Mouse (Mus musculus): ENCODE results near the gene Nrarp.

The Nrarp gene

GRCm38 (mm10) chr2:25174866-25175689 lies 5.5 kb upstream of the Nrarp start:
- DNase-seq (ENCODE audit: low read depth): no peak

- DNase-seq (ENCODE audit: low read depth): no peak
These were observed 4.9 kb upstream of the Nrarp start for GRCm38 (mm10) chr2:25175690-25176078.

GRCm38 (mm10) chr2:25176573-25176972 lies 4.0 kb upstream of the Nrarp start:
- no peak for DNase-seq (ENCODE audit: low read depth)

GRCm38 (mm10) chr2:25177076-25177475 lies 3.5 kb upstream of the Nrarp start:
- DNase-seq (ENCODE audit: low read depth): no peak

GRCm38 (mm10) chr2:25177685-25178084 lies 2.9 kb upstream of the Nrarp start:
- no peak for DNase-seq (ENCODE audit: low read depth)

- no peak for DNase-seq (ENCODE audit: low read depth)
These were observed 2.1 kb upstream of the Nrarp start for GRCm38 (mm10) chr2:25178285-25178972.

GRCm38 (mm10) chr2:25179566-25180217 lies 866 bp upstream of the Nrarp start:
- DNase-seq (ENCODE audit: low read depth): no peak

- peak; percentile 41 for DNase-seq (ENCODE audit: low read depth)
These were observed 674 bp downstream of the Nrarp start for GRCm38 (mm10) chr2:25180973-25181890.

- no peak for DNase-seq (ENCODE audit: low read depth)
These were observed 1.4 kb downstream of the Nrarp start for GRCm38 (mm10) chr2:25181891-25182397.

- no peak for DNase-seq (ENCODE audit: low read depth)
These were observed 2.1 kb downstream of the Nrarp start for GRCm38 (mm10) chr2:25182664-25183063.

- no peak for DNase-seq (ENCODE audit: low read depth)
These were observed 2.8 kb downstream of the Nrarp start for GRCm38 (mm10) chr2:25183336-25183735.

- no peak for DNase-seq (ENCODE audit: low read depth)
These were observed 3.9 kb downstream of the Nrarp start for GRCm38 (mm10) chr2:25184496-25184895.

- no peak for DNase-seq (ENCODE audit: low read depth)
These were observed 5.3 kb downstream of the Nrarp start for GRCm38 (mm10) chr2:25185625-25186574.

GRCm38 (mm10) chr2:25186575-25186930 lies 6.0 kb downstream of the Nrarp start:
- DNase-seq (ENCODE audit: low read depth): no peak

- DNase-seq (ENCODE audit: low read depth): no peak
These were observed 7.3 kb downstream of the Nrarp start for GRCm38 (mm10) chr2:25187841-25188240.

- peak; percentile 83 for DNase-seq (ENCODE audit: low read depth)
These were observed 12.8 kb downstream of the Nrarp start for GRCm38 (mm10) chr2:25193330-25193770.

GRCm38 (mm10) chr2:25194006-25194405 lies 13.4 kb downstream of the Nrarp start:
- no peak for DNase-seq (ENCODE audit: low read depth)

- DNase-seq (ENCODE audit: low read depth): no peak
These were observed 14.1 kb downstream of the Nrarp start for GRCm38 (mm10) chr2:25194486-25195171.

GRCm38 (mm10) chr2:25195211-25196156 lies 14.9 kb downstream of the Nrarp start:
- peak; percentile 67 for DNase-seq (ENCODE audit: low read depth)
